Mouse (Mus musculus) ES-Bruce4 (cell line): ENCODE data around the gene Rhbdl2.

Experiments
- EP300 ChIP-seq: IDR thresholded peaks from 2 replicates; pipeline ENCODE4 v1.6.1; 2011; ENCODE audit warnings: low read depth, low read length; ENCODE audit not compliant: insufficient read depth
- POLR2A ChIP-seq: IDR thresholded peaks from one replicate; pipeline ENCODE4 v1.8.1; 2011; ENCODE audit warnings: low read length; ENCODE audit not compliant: insufficient read depth

DNA sequence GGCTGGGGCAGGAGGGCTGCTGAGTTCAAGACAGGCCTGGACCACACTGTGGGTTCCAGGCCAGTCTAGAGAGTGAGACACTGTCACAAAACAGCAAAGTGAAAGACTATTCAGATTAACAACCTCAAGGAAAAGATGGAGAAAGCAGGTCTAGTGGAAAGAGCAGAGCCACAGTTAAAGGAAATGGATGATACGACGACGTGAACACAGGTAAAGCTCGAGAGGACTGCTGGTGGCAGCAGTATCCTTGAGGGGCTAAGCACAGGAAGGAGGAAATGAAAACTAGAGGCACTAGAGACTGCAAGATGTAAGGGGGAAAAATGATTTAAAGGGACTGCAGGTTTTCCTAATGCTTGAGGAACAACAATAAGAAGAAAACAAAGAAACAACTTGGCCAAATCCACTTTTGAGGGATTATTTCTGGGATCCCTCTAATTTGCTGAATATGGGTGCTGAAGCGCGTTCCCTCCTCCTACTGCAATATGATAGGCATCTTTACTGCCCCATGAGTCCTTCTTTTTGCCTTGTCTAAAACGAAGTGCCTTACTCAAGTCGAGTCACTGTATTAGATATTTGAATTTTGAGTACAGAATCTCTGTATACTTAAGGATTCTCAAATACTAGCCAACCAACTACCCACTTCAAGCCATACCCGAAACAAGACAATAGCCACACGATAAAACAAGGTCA is 38.8 kb upstream of the Rhbdl2 start:
- TF ChIP-seq EP300 (no peak), POLR2A (no peak)
